Mouse (Mus musculus) layer of hippocampus, adult 9-11 months (tissue): ENCODE results near the gene Ubxn10.
A peak's percentile ranks its signal among the peaks of the same experiment; 100 is the strongest.

ENCODE experiments used
- DNase-seq: peaks from one replicate; pipeline ENCODE4 v3.0.0; 2022

Ubxn10 gene

GRCm38 (mm10) chr4:138729018-138729703 lies 7.8 kb downstream of the Ubxn10 start:
- DNase-seq, result no peak

DNA sequence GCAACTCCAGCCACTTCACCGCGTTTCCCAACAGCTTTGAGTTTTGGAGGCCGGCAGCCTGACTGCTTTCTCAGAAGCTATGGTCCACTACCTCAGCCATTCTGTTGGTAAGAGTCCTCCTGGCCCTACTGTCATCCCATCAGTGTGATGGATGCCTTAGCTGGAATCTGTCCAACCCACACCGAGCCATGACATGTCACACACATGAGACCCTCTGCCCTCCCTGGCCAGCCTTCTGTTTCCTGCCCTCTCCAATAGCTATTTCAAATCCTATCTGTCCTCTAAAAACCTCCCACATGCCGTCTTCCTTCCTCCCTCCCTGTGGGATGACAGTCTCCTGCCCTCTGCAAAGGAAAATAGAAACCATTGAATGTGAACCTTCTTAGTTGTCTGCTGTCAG lies 11.2 kb downstream of the Ubxn10 start:
- no peak for DNase-seq

DNA sequence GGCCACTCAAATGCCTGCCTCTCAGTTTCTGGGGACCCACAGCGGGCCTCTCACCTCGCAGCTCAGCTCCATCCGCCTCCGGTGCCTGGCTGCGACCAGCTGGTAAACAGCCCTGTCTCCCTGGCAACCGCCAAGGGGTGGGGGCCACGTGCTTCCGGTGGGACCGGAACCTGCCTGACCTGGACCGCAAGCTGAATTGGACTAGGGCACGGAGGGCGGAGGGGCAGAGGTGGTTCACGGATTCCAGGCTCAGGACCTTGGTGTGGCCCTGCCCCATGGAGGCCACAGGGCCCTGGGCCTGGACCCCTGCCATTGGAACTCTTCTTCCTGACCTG lies 11.9 kb downstream of the Ubxn10 start:
- no peak for DNase-seq

DNA sequence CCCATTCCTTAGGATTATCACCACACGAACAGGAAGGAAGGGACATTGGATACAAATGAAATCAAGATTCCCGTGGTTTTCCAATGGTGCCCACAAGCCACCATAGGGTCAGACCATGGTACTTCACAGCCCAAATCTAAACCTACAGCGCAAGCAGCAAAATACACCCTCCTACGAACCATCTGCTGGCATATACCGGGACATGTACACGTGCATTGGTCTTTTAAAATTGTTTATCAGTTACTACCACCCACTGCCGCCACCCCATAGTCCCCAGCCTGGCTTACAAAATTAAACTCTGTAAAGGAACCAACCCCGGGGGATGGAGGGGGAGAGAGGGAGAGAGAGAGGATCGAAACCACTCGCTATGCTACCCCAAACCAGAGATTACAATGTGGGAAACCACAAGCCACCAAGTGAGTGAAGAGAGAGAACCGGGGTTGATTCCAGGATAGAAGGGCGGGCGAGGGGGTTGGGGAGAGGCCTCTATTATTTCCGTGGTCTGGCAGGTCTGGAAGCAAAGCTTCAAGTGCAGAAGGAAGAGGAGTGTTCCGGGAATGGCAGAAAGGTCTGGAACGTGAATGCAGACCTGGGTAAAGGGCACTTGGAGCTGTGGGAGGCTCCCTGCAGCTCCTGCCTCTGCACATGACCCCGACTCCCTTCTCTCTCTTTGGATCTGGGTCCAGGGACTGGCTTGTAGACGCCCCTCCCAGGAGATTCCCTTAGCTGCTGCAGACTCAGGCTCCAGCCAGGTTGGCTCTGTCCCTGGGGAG lies 12.4 kb downstream of the Ubxn10 start, which contains the start of gene Pla2g2c:
Gene Pla2g2c, plus strand, starts transcription at position 439 of the 773 bp plus-strand sequence.
- DNase-seq, result peak; percentile 75

DNA sequence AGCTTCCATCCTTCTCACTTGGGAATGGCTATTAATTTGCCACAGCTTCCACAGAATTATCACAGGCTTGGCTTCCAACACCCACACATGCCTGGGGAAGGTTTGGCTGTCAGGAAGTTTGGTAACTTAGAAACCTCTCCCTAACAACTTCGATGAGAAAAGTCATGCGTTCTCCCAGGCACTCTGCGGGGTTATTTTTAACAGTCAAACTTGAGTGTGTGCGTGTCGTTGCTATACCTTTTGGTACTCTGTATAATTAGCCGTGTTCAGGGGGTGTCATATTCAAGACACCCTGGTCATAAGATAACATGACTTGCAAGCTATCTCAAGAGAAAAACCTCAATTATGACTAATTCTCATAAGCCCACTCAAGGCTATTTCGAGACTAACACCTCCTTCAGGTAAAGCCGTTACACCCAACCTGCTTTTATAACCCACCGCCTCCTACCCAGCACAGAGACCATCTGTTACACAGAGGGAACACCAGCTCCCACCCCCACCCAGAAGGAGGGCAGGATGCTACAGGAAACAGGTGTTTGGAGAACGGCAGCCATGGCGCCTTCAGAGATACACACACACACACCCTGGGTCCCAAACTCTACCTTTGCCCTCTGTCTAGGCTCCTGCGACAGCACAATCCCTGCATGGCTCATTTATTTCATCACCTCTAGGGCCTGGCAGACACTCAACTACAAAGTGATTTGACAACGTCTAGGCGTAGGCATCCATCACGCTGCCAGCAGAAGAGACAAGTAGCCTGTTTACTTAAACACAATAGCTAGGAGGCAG lies 13.3 kb downstream of the Ubxn10 start:
- peak; percentile 73 for DNase-seq

GRCm38 (mm10) chr4:138719264-138719596 lies 17.7 kb downstream of the Ubxn10 start:
- peak; percentile 52 for DNase-seq

DNA sequence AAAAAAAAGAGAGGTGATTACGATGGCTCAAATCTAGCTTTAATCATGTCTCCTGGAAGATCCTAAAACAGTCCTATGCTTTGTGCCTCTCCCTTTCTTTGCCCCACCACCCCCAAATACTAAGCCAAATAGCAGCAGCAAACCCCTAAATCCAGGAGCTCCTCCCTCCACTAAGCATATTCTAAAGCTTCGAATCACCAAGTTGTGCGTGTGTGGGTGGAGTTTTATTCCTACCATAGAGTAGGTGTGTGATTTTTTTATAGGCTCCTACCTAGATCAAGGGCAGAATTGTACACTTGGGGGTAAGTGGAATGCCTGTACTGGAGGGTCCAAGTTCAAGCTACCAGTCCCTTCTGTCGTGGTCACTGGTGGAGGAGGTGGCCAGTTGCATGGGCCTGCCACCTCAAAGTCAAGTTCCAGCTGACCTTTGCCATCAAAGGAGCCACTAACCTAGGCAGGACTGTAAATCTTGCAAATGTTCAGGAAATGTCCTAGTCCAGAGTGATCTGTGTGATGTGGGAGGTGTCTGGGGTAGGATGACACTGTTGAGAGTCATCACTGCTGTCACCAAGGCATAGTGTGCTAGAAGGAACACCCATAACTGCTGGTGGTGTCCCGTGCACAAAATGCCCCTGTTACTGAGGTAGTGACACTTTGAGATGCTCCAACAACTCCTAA lies 18.2 kb downstream of the Ubxn10 start:
- DNase-seq, result no peak

DNA sequence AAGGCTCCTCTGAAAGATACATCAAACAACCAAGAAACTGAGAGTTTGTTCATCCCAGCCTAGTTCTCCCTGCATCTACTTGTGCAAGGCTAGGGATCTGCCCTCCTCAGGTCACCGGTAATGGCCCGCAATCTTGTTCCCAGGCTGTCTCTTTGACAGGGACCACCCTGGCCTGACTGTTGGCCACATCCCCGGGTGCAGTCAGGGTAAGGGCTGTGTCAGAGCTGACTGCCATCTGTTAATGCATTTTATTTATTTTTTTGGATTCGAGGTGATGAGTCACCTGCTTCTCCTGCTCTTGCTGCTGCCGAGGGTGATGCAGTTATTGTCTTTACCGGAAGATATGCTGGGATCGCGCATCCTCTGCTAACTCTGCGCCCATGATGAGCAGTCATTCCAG lies 20.3 kb downstream of the Ubxn10 start:
- DNase-seq, result no peak

DNA sequence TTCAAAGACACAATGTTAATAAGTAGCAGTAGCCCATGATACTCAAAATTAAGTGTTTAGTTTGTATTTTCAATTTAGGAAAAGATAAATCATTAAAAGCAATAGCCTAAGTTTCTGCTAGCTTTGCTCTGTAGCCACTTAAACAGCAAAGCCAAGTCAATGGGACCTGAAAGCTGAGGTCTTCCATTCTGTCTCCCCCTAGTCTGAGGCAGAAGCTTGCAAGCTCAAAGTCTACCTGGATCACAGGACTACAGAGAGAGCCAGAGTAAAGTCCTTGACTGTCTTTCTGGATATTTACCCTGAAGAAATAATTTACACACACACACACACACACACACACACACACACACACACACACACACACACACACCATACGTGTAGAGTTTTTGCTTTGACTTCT lies 22.8 kb downstream of the Ubxn10 start:
- no peak for DNase-seq

GRCm38 (mm10) chr4:138712621-138713020 lies 24.3 kb downstream of the Ubxn10 start:
- no peak for DNase-seq

DNA sequence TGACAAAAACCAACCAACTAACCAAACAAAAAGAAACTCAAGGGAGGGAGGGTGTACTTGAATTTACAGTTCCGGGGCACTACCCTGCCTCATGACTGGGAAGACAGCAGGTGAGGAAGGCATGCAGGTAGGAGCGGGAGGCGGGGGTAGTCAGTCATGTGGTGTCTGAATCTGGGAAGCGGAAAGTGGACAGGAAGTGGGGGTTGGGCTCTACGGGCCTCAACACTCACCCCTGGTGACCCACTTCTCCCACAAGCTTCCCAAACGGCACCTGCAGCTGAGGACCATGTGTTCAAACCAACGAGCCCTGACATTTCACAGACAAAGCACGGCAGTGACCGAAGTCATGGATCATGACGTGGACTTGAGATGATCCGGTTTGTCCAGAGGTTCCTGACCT lies 24.9 kb downstream of the Ubxn10 start:
- no peak for DNase-seq

DNA sequence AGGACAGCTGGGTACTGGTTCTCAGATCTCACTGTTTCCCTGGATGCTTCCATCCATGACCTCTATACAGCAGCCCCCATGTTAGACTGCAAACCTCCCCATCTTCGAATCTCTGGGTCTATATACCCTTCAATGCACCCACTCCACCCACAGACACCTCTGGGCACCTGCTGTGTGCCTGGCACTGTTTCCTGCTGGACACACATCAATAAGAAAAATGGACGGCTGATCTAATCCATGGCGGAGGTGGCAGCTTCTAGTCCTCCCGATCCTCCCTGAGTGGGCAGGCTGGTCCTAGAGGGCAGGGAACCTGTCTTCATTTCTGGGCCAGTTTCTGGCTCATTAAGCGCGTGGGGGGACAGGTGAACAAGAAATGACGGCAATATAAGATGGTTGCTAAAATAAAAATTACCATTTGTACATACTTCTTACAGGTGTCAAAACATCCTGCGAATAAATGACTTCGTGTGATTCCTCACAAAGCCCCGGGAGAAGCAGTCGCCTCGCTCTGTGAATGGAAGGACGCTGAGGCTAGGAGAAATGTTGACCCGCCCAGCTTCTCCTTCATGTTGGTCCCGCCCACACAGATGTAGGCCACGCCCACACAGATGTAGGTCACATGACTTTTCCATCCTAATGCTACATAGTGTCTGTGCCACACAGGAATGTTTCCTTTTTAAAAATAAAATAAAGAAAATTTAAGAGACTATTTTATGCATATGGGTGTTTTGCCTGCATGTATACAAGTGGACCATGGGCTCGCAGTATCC lies 25.7 kb downstream of the Ubxn10 start:
- no peak for DNase-seq

DNA sequence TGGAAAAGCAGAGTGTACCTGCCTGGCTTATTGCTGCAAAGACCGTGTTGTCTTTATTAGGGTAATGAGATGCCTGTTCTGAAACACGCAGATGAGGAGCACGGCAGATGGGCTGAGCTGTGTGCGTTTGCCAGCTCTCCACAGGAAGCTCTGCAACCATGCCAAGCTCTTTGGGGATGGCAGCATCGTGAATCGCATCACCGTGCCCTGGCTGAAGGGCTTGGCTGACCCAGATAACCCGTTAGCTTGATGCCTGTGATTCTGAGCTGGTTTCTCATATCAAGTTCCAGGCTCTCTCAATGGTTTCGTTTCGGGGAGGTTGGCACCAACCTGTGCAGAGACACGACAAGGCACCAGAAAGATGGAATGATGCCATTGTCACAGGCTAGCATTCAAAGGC lies 26.3 kb downstream of the Ubxn10 start:
- DNase-seq, result peak; percentile 77

GRCm38 (mm10) chr4:138709944-138710343 lies 27.0 kb downstream of the Ubxn10 start:
- DNase-seq, result peak; percentile 31

- DNase-seq, result no peak
Observed at GRCm38 (mm10) chr4:138709246-138709645, 27.7 kb downstream of the Ubxn10 start.

- peak; percentile 34 for DNase-seq
Observed at GRCm38 (mm10) chr4:138708636-138709035, 28.3 kb downstream of the Ubxn10 start.

GRCm38 (mm10) chr4:138706620-138707019 lies 30.3 kb downstream of the Ubxn10 start:
- DNase-seq, result no peak

DNA sequence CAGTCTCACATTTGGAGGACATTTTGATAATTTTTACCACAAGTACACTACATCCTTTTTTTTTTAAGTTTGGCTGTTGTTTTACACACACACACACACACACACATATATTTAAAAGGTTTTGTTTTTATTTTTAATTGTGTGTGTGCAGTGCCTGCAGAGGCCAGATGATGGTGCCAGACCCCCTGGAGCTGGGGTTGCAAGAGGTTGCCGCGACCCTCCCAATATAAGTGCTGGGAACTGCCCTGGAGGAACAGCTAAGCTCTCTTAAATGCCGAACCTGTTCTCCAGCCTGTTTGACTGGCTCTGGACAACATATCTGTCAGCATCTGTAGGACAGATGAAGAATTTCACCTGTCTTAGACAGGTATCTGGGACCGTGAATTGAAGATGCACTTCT lies 32.8 kb downstream of the Ubxn10 start:
- no peak for DNase-seq

DNA sequence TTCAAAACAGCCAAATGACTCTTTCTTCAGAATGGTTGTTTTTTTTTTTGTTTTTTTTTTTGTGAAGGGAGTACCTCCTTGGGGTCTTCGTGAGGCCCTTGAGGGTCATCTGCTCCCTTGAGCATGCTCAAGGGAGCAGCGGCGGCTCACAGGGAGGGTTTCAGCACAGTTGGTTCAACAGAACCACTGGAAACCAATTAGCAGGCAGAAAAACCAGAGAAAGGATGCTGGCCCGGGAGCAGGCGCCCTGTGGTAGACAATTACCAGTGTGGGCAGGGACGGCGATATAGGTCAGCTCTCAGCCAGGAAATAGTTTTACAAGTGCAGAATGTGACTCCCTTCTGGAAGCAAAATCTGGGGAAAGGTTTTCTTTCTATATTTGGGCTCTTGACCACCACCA lies 33.4 kb downstream of the Ubxn10 start:
- DNase-seq, result no peak

- no peak for DNase-seq
Observed at GRCm38 (mm10) chr4:138702528-138702927, 34.4 kb downstream of the Ubxn10 start.

GRCm38 (mm10) chr4:138702031-138702430 lies 34.9 kb downstream of the Ubxn10 start:
- DNase-seq, result no peak

- no peak for DNase-seq
Observed at GRCm38 (mm10) chr4:138701111-138701510, 35.9 kb downstream of the Ubxn10 start.
